Mouse (Mus musculus) small intestine, adult 2 months (tissue): ENCODE data around the gene Ceacam1. TPM values are rescaled to one million over a fixed set of nuclear protein-coding genes. Genes with fewer than 3 reads are reported as not detected.

Source experiments
- H3K27ac ChIP-seq: fragments of 200-500 bp; 2 replicates; pipeline ENCODE4 v1.5.1; 2012; ENCODE audit warnings: low read depth, low read length, control low read depth, inconsistent platforms; ENCODE audit not compliant: insufficient read depth
- H3K27me3 ChIP-seq: fragments of 200-500 bp; 2 replicates; pipeline ENCODE4 v1.6.1; 2012; ENCODE audit warnings: mild to moderate bottlenecking, moderate library complexity, low read length, inconsistent platforms; ENCODE audit not compliant: control insufficient read depth, insufficient read depth
- H3K36me3 ChIP-seq: fragments of 200-500 bp; 2 replicates; pipeline ENCODE4 v1.6.1; 2012; ENCODE audit warnings: mild to moderate bottlenecking, low read length, control low read depth, inconsistent platforms; ENCODE audit not compliant: control insufficient read depth, insufficient read depth
- H3K4me1 ChIP-seq: fragments of 200-500 bp; 2 replicates; pipeline ENCODE4 v1.6.1; 2012; ENCODE audit warnings: low read length, inconsistent platforms, mixed read lengths; ENCODE audit not compliant: control insufficient read depth, insufficient read depth, insufficient read length
- H3K4me3 ChIP-seq: fragments of 200-500 bp; 2 replicates; pipeline ENCODE4 v1.5.1; 2012; ENCODE audit warnings: low read depth, mild to moderate bottlenecking, control low read depth, inconsistent platforms, low read length, moderate library complexity
- CTCF ChIP-seq: fragments of 200-500 bp; IDR thresholded peaks from 2 replicates; pipeline ENCODE4 v1.5.1; 2012; ENCODE audit warnings: low read depth, mild to moderate bottlenecking, control low read depth, inconsistent platforms, low read length, moderate library complexity, mixed read lengths; ENCODE audit not compliant: insufficient replicate concordance, insufficient read length; ENCODE audit errors: extremely low read depth
- POLR2A ChIP-seq: fragments of 200-500 bp; IDR thresholded peaks from 2 replicates; pipeline ENCODE4 v1.6.1; 2012; ENCODE audit warnings: low read depth, mild to moderate bottlenecking, control low read depth, inconsistent platforms, low read length, moderate library complexity
- WGBS: fragments of 180-500 bp; shearing (Covaris S2); methylation state at CpG from one replicate; pipeline ENCODE4 v1.1.7; 2018; 5-methylcytosine and 5-hydroxymethylcytosine counted together
- polyA plus RNA-seq: library from polyadenylated mRNA; depleted of rRNA; stranded (reverse); fragments of >200 nt; gene quantifications from 2 replicates; pipeline ENCODE4 v1.2.3, GENCODE M21; 2012; rRNA removed

Ceacam1 gene
- polyA plus RNA-seq, 1 experiment: 320 TPM

DNA sequence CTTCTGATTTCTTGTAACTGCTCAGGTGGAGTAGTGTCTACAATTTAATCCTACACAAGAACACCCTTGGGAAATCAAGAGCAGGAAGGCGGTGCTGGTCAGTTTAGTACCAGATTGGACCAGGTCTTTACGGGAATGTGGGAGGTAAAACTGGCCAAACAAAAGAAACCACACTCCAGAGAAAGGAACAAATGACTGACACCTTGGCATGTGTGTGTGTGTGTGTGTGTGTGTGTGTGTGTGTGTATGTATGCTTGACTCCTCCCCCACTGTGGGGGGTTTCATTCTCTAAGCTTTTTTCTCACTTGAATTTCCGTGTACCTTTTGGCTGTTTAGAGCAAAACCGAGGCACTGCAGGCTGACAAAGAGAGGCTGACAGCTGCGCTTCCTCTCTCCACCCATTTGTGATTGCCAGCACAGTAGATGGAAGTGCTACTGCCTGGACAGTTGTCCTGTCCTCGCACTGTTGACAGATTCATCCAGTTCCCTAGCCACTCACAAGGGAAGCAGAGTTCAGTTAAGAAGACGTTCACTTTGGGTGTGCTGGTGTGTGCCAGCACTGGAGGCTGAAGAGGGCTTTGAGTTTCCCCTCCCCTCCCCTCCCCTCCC lies 64.5 kb downstream of the Ceacam1 start, which contains the start of gene Cxcl17:
Cxcl17 (minus strand) TSS at position 54 of the 609 bp plus-strand sequence.
- no peak for TF ChIP-seq POLR2A
- TF ChIP-seq CTCF: no peak

DNA sequence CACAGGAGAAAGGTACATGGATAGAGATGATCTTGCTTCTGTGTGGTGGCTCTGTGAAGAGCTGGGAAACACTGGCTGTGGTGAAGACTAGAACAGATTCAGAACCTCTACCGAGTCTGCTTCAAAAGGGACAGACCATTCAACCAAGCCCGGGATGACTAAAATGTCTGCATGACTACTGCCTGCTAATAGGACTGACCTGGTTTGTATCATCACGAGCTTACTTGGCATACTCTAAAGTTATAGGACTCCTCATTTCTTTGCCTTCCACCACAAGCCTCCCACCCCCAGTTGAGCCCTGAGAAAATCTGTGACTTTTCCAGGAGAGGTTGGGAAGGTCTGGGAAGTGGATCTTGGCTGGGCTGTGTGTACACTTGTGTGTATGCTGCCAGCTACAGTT lies 65.5 kb downstream of the Ceacam1 start:
- Histone ChIP-seq H3K4me3 (no peak overlapping the region), H3K4me1 (no peaks in the 10 kb centered on the region), H3K36me3 (no peaks in the 10 kb centered on the region), H3K27me3 (no peaks in the 10 kb centered on the region), H3K27ac (no peak overlapping the region)
- WGBS: 89% methylated on average over 3 of the region's 3 CpGs
- no peak for TF ChIP-seq POLR2A
- no peak for TF ChIP-seq CTCF

More for the DNA sequence above, 64.5 kb downstream of the Ceacam1 start, which contains the start of gene Cxcl17:
- Histone ChIP-seq H3K36me3 (no peaks in the 10 kb centered on the region), H3K4me1 (no peaks in the 10 kb centered on the region), H3K4me3 (no peak within 1 kb of the TSS), H3K27ac (no peak within 1 kb of the TSS), H3K27me3 (no peaks in the 10 kb centered on the region)
- WGBS: 59% methylated on average over 7 of the region's 7 CpGs

Other genes with a start within 250 kb of the Ceacam1 start
- 77.7 and 163 TPM in 2 replicates for gene Gsk3a, start 239.8 kb downstream of the Ceacam1 start, polyA plus RNA-seq
- 15.8 and 37.1 TPM in 2 replicates for gene Erf, start 226.8 kb downstream of the Ceacam1 start, polyA plus RNA-seq
- gene Cic, start 209.9 kb downstream of the Ceacam1 start, polyA plus RNA-seq: 35.6 and 65.6 TPM in 2 replicates
- 87.2 and 184 TPM in 2 replicates for gene Pafah1b3, start 179.6 kb downstream of the Ceacam1 start, polyA plus RNA-seq
- 0.15 TPM in 1 of 2 replicates, not detected in the other for gene Prr19, start 176.2 kb downstream of the Ceacam1 start, polyA plus RNA-seq
- gene Tmem145, start 171.5 kb downstream of the Ceacam1 start, polyA plus RNA-seq: 0.19 and 0.35 TPM in 2 replicates
- 13.3 and 21.2 TPM in 2 replicates for gene Megf8, start 160.4 kb downstream of the Ceacam1 start, polyA plus RNA-seq
- gene Cnfn, start 107.9 kb downstream of the Ceacam1 start, polyA plus RNA-seq: 0.48 and 0.84 TPM in 2 replicates
- 56.9 and 186 TPM in 2 replicates for gene Lipe, start 78.9 kb downstream of the Ceacam1 start, polyA plus RNA-seq
- gene Cxcl17, start 64.7 kb downstream of the Ceacam1 start, polyA plus RNA-seq: 3.8 TPM in 1 of 2 replicates, not detected in the other
- 0.60 and 0.93 TPM in 2 replicates for gene Ceacam2, start 62.3 kb upstream of the Ceacam1 start, polyA plus RNA-seq
- 12.6 and 36.8 TPM in 2 replicates for gene Erich4, start 138.3 kb upstream of the Ceacam1 start, polyA plus RNA-seq
- gene Dmac2, start 141.8 kb upstream of the Ceacam1 start, polyA plus RNA-seq: 47.3 and 74.8 TPM in 2 replicates
- 4.7 and 8.2 TPM in 2 replicates for gene B3gnt8, start 149.1 kb upstream of the Ceacam1 start, polyA plus RNA-seq
- gene Bckdha, start 181.4 kb upstream of the Ceacam1 start, polyA plus RNA-seq: 75.8 and 98.5 TPM in 2 replicates
- gene Exosc5, start 181.6 kb upstream of the Ceacam1 start, polyA plus RNA-seq: 31.7 and 64.7 TPM in 2 replicates
- 0.23 and 0.25 TPM in 2 replicates for gene Tmem91, start 197.6 kb upstream of the Ceacam1 start, polyA plus RNA-seq
- gene B9d2, start 203.2 kb upstream of the Ceacam1 start, polyA plus RNA-seq: 21.8 and 33.2 TPM in 2 replicates
- 20.8 and 24.4 TPM in 2 replicates for gene Tgfb1, start 209.4 kb upstream of the Ceacam1 start, polyA plus RNA-seq
- 43.6 and 72.4 TPM in 2 replicates for gene Ccdc97, start 241.5 kb upstream of the Ceacam1 start, polyA plus RNA-seq